Comparison of ENCODE assay signal across 19 mouse cellular contexts in the genomic region with DNA sequence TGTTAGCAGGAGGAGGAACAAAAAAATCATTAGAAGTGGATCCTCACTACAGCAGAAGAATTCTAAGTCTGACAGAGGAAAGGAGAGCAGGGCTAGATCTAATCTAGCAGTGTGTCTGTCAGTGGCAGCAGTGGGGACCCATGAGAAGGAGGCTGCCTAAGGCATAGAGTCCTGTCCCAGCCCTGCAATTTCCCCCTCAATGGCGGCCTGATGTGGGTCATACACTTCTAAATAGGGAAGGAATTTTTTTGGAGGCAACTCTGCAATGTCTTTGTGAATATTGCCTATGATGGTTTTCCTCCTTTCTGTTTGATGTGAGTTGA.
DNase-seq lines count a peak whose midpoint lies in the region; ATAC-seq and TF ChIP-seq lines count a peak whose summit lies in the region.
"Had no signal": no experiment of that assay in that cellular context is flagged by ENCODE, and none has a peak within 500 bp of the region (broad histone marks: within the 10 kb centered on the region; RNA-seq: fewer than 3 reads in every experiment).

No protein-coding gene starts in this region.

- H3K27ac ChIP-seq in liver, embryonic 14.5 days = peak overlapping the region; percentile 34; the same call in 1 of the 2 replicates
- H3K27ac ChIP-seq: embryonic facial prominence, embryonic 13.5 days; forebrain, embryonic 12.5 days; hindbrain, embryonic 15.5 days had no signal

- H3K9ac ChIP-seq in liver, embryonic 14.5 days (replicated peaks) = peak overlapping the region; percentile 27; the same call in 1 of the 2 replicates
- H3K9ac ChIP-seq: embryonic facial prominence, embryonic 13.5 days; forebrain, embryonic 12.5 days; heart, embryonic 12.5 days; hindbrain, embryonic 15.5 days had no signal

- no peak overlapping the region for H3K4me3 ChIP-seq in liver, embryonic 14.5 days (ENCODE audit: insufficient read depth in 1 of 2, low read depth in 2 of 2, low read length in 2 of 2)
- H3K4me3 ChIP-seq: embryonic facial prominence, embryonic 13.5 days; forebrain, embryonic 12.5 days; heart, embryonic 12.5 days; hindbrain, embryonic 15.5 days had no signal

- peaks cover 11 to 31% of the 10 kb centered on the region in 2 experiments for H3K4me1 ChIP-seq in liver, embryonic 14.5 days (replicated peaks; ENCODE audit: control insufficient read depth in 2 of 2, insufficient read depth in 2 of 2, low read length in 1 of 2)
- H3K4me1 ChIP-seq: embryonic facial prominence, embryonic 13.5 days; forebrain, embryonic 12.5 days; hindbrain, embryonic 15.5 days had no signal

- no peaks in the 10 kb centered on the region for H3K9me3 ChIP-seq in liver, embryonic 14.5 days (ENCODE audit: control insufficient read depth, low read length)
- H3K9me3 ChIP-seq: embryonic facial prominence, embryonic 13.5 days; forebrain, embryonic 12.5 days; hindbrain, embryonic 15.5 days had no signal

- peak overlapping the region; percentile 43 for H3K4me2 ChIP-seq in liver, embryonic 14.5 days (ENCODE audit: low read depth)
- H3K4me2 ChIP-seq: embryonic facial prominence, embryonic 13.5 days; forebrain, embryonic 12.5 days; heart, embryonic 12.5 days; hindbrain, embryonic 15.5 days had no signal

- no peaks in the 10 kb centered on the region for H3K27me3 ChIP-seq in liver, embryonic 14.5 days (ENCODE audit: control insufficient read depth, insufficient read depth, low read length)
- H3K27me3 ChIP-seq: embryonic facial prominence, embryonic 13.5 days; forebrain, embryonic 12.5 days; heart, embryonic 12.5 days; hindbrain, embryonic 15.5 days had no signal

- WGBS in liver, embryonic 14.5 days (ENCODE audit: insufficient replicate concordance) = 32% methylated on average over 1 of the region's 1 CpGs

- TF ChIP-seq EP300 in liver, embryonic 14.5 days (IDR thresholded peaks at IDR 0.05; ENCODE audit: low read depth) = no peak

- no peak for TF ChIP-seq CTCF in liver, embryonic 14.5 days (IDR thresholded peaks at IDR 0.05; ENCODE audit: low read depth)

- H3K36me3 ChIP-seq in liver, embryonic 14.5 days (replicated peaks; ENCODE audit: control insufficient read depth, insufficient read depth, low read depth) = no peaks in the 10 kb centered on the region
- H3K36me3 ChIP-seq: embryonic facial prominence, embryonic 13.5 days; forebrain, embryonic 12.5 days; heart, embryonic 12.5 days; hindbrain, embryonic 15.5 days had no signal

- peak; percentile 23 for DNase-seq in testis, postnatal 10 days (ENCODE audit: low spot score)
- DNase-seq in testis, postnatal 14 days (ENCODE audit: low spot score) = no peak
- DNase-seq in liver = peak; percentile 30
- no peak for DNase-seq in liver, embryonic 14.5 days (ENCODE audit: low read depth in 3 of 3, low spot score in 3 of 3)
- DNase-seq in cerebellum, adult 11 months = no peak
- DNase-seq in frontal cortex, postnatal 36 days (ENCODE audit: low spot score in 2 of 2) = no peak
- DNase-seq: adrenal gland, adult 8-10 months; adrenal gland, postnatal 36 days; B cell, adult 2 months; cerebellum, adult 9-10 months; cerebellum, postnatal 25 days; gastrocnemius, postnatal 14 days had no signal

- ATAC-seq in liver, embryonic 14.5 days (ENCODE audit: insufficient read depth) = peak; percentile 83
- ATAC-seq in megakaryocyte progenitor cell, adult 5-6 weeks (replicated peaks; ENCODE audit: poor library complexity) = peak; percentile 59
- no peak for ATAC-seq in granulocyte monocyte progenitor cell, adult 5-6 weeks (replicated peaks; ENCODE audit: poor library complexity, severe bottlenecking)
- ATAC-seq: forebrain, embryonic 16.5 days had no signal

Comparison
In these comparisons a context has a peak if more than half of its experiments do, and no peak if none do; other contexts are left out.
1. DNase-seq: peak in testis, postnatal 10 days (single experiment) and liver (single experiment); none in testis, postnatal 14 days (single experiment), liver, embryonic 14.5 days (0 of 3), cerebellum, adult 11 months (single experiment) and frontal cortex, postnatal 36 days (0 of 2).